Mouse (Mus musculus) MEL (cell line): ENCODE measurements around the gene Aktip.

Experiments
- CTCF ChIP-seq, 3 experiments: IDR thresholded peaks in 2 of 3; conservative IDR thresholded peaks in 1 of 3; 2 replicates each; pipeline ENCODE4 v1.5.1; 2011 to 2012; ENCODE audit warnings: low read length in 3 of 3, low read depth in 2 of 3, mild to moderate bottlenecking in 2 of 3, improper control_type of control experiment in 1 of 3, inconsistent platforms in 1 of 3, mixed read lengths in 1 of 3, moderate library complexity in 1 of 3; ENCODE audit not compliant: control insufficient read depth in 1 of 3, insufficient read depth in 1 of 3, poor library complexity in 1 of 3, severe bottlenecking in 1 of 3
- E2F4 ChIP-seq: IDR thresholded peaks from 2 replicates; pipeline ENCODE4 v1.6.1; 2011; ENCODE audit warnings: low read depth, low read length, improper control_type of control experiment, borderline replicate concordance
- EP300 ChIP-seq, 2 experiments: IDR thresholded peaks; 2 replicates each; pipeline ENCODE4 v1.6.1; 2011; ENCODE audit warnings: improper control_type of control experiment in 2 of 2, low read length in 2 of 2, low read depth in 1 of 2, mild to moderate bottlenecking in 1 of 2
- ETS1 ChIP-seq: IDR thresholded peaks from 2 replicates; pipeline ENCODE4 v1.6.1; 2012; ENCODE audit warnings: low read depth, mild to moderate bottlenecking, inconsistent platforms, low read length, improper control_type of control experiment, moderate library complexity
- GABPA ChIP-seq: IDR thresholded peaks from 2 replicates; pipeline ENCODE4 v1.6.1; 2012; ENCODE audit warnings: low read depth, mild to moderate bottlenecking, inconsistent platforms, low read length, improper control_type of control experiment, moderate library complexity
- GATA1 ChIP-seq: IDR thresholded peaks from 2 replicates; pipeline ENCODE4 v1.6.1; 2011; ENCODE audit warnings: low read depth, low read length, improper control_type of control experiment
- JUND ChIP-seq: IDR thresholded peaks from 2 replicates; pipeline ENCODE4 v1.6.1; 2011; ENCODE audit warnings: low read depth, mild to moderate bottlenecking, improper control_type of control experiment, low read length
- MAX ChIP-seq: IDR thresholded peaks from 2 replicates; pipeline ENCODE4 v1.6.1; 2011; ENCODE audit warnings: low read length, improper control_type of control experiment
- MAZ ChIP-seq: IDR thresholded peaks from 2 replicates; pipeline ENCODE4 v1.6.1; 2012; ENCODE audit warnings: low read depth, mild to moderate bottlenecking, inconsistent platforms, low read length, improper control_type of control experiment
- MXI1 ChIP-seq: IDR thresholded peaks from 2 replicates; pipeline ENCODE4 v1.6.1; 2011; ENCODE audit warnings: mild to moderate bottlenecking, low read depth, low read length, improper control_type of control experiment
- POLR2A ChIP-seq, 2 experiments: IDR thresholded peaks; 2 replicates each; pipeline ENCODE4 v1.6.1; 2011 to 2012; ENCODE audit warnings: low read length in 2 of 2, mild to moderate bottlenecking in 2 of 2, control low read depth in 1 of 2, improper control_type of control experiment in 1 of 2, low read depth in 1 of 2, moderate library complexity in 1 of 2; ENCODE audit not compliant: control insufficient read depth in 1 of 2, insufficient read depth in 1 of 2, poor library complexity in 1 of 2
- POLR2AphosphoS2 ChIP-seq: IDR thresholded peaks from 2 replicates; pipeline ENCODE4 v1.6.1; 2011; ENCODE audit warnings: low read length, improper control_type of control experiment
- ZC3H11A ChIP-seq: IDR thresholded peaks from 2 replicates; pipeline ENCODE4 v1.6.1; 2012; ENCODE audit warnings: low read depth, mild to moderate bottlenecking, inconsistent platforms, low read length, improper control_type of control experiment
- ZNF384 ChIP-seq: IDR thresholded peaks from 2 replicates; pipeline ENCODE4 v1.6.1; 2012; ENCODE audit warnings: low read depth, mild to moderate bottlenecking, inconsistent platforms, low read length, improper control_type of control experiment

DNA sequence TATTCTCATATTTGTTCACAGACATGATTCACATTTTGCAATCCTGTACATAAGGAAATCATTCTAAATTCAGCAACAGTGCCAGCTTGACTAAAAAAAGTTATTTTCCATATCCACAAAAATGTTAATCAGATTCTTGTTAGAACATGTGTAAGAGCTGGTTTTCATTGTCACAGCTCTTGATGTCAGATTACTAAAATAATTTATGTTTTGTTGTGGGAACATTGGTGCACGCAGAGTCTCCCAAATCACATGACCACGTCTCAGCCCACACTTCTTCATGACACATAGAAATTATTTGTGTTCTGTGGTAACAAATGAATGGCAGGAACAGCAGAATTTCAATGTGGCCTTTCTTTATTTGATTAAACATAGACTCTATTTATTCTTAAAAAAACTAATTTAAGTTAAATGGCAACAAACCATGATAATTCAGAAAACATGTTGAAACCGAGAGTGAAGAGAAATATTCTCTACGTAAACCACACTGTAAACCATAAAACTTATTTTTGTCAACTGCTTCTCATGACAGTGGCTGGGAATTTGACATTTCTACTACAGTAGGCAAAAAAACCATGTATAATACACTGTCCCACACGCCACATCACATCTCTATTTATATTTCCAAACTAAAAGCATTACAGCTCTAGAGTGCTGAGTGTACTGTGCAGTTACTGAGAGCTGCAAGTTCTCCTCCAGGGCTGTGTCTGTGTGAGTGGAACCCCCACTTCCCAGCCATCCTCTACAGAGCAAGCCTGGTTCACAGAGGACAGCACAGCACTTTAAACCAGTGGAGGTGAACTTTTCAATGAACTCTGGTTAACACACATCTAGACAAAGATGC is 17.5 kb upstream of the Aktip start:
- TF ChIP-seq CTCF (IDR thresholded peaks at IDR 0.05 in 2 of 3, conservative IDR thresholded peaks at IDR 0.05 in 1 of 3; ENCODE audit: control insufficient read depth in 1 of 3, insufficient read depth in 1 of 3, low read depth in 2 of 3, low read length in 3 of 3, poor library complexity in 1 of 3, severe bottlenecking in 1 of 3), result no peak
- TF ChIP-seq JUND, result no peak
- TF ChIP-seq EP300 (IDR thresholded peaks at IDR 0.05; ENCODE audit: low read depth in 1 of 2, low read length in 2 of 2), result no peak
- TF ChIP-seq GABPA, result no peak
- TF ChIP-seq MAX, result no peak
- no peak for TF ChIP-seq POLR2A (IDR thresholded peaks at IDR 0.05; ENCODE audit: control insufficient read depth in 1 of 2, insufficient read depth in 1 of 2, low read depth in 1 of 2, low read length in 2 of 2, poor library complexity in 1 of 2)
- no peak for TF ChIP-seq ZC3H11A
- no peak for TF ChIP-seq GATA1
- TF ChIP-seq POLR2AphosphoS2, result no peak
- no peak for TF ChIP-seq MAZ
- no peak for TF ChIP-seq ETS1
- no peak for TF ChIP-seq E2F4
- TF ChIP-seq MXI1, result no peak
- TF ChIP-seq ZNF384, result no peak
